Mouse (Mus musculus): ENCODE measurements around the gene Krtap19-2. TPM values are rescaled to one million over a fixed set of nuclear protein-coding genes. Genes with fewer than 3 reads are reported as not detected.

Gene Krtap19-2
- total and polyA plus RNA-seq, 3 experiments: not detected

GRCm38 (mm10) chr16:88884989-88885388 is 10.9 kb upstream of the Krtap19-2 start, which contains the start of gene Krtap19-4:
TSS of gene Krtap19-4 (minus strand) at chr16:88885089.
- Histone ChIP-seq H3K27ac (ENCODE audit: control insufficient read depth, low read depth, low read length) (no peak within 1 kb of the TSS), H3K4me3 (ENCODE audit: control insufficient read depth in 1 of 2, insufficient read depth in 1 of 2, low read depth in 2 of 2, low read length in 2 of 2) (no peak within 1 kb of the TSS), H3K36me3 (ENCODE audit: control insufficient read depth in 1 of 2, insufficient read depth in 2 of 2, low read length in 2 of 2) (no peaks in the 10 kb centered on the region), H3K27me3 (ENCODE audit: control insufficient read depth in 1 of 2, insufficient read depth in 2 of 2, low read length in 2 of 2) (no peaks in the 10 kb centered on the region), H3K9ac (ENCODE audit: control insufficient read depth, low read depth, low read length, poor library complexity, severe bottlenecking) (no peak within 1 kb of the TSS), H3K9me3 (replicated peaks; ENCODE audit: insufficient read depth, low read length) (no peaks in the 10 kb centered on the region), H3K4me1 (ENCODE audit: control insufficient read depth in 1 of 2, insufficient read depth in 2 of 2, low read length in 2 of 2) (no peaks in the 10 kb centered on the region), H3K79me2 (ENCODE audit: control insufficient read depth, insufficient read depth, low read length, poor library complexity) (no peaks in the 10 kb centered on the region)
- no peak for DNase-seq (ENCODE audit: low read depth, low spot score)
- TF ChIP-seq CTCF (IDR thresholded peaks at IDR 0.05 in 2 of 3, conservative IDR thresholded peaks at IDR 0.05 in 1 of 3; ENCODE audit: control insufficient read depth in 1 of 3, insufficient read depth in 1 of 3, low read depth in 2 of 3, low read length in 3 of 3, poor library complexity in 1 of 3, severe bottlenecking in 1 of 3) (no peak), GATA1 (IDR thresholded peaks at IDR 0.05; ENCODE audit: low read depth, low read length) (no peak), USF2 (IDR thresholded peaks at IDR 0.05; ENCODE audit: borderline replicate concordance in 1 of 2, insufficient read depth in 1 of 2, low read depth in 1 of 2, low read length in 2 of 2) (no peak), HCFC1 (IDR thresholded peaks at IDR 0.05; ENCODE audit: low read depth, low read length) (no peak), JUND (IDR thresholded peaks at IDR 0.05; ENCODE audit: low read depth, low read length) (no peak), POLR2AphosphoS2 (IDR thresholded peaks at IDR 0.05; ENCODE audit: low read length) (no peak), NRF1 (IDR thresholded peaks at IDR 0.05; ENCODE audit: insufficient read depth, low read depth, low read length, poor library complexity, severe bottlenecking) (no peak), MAZ (IDR thresholded peaks at IDR 0.05; ENCODE audit: low read depth, low read length) (no peak), KAT2A (conservative IDR thresholded peaks at IDR 0.05; ENCODE audit: low read depth, low read length) (no peak), UBTF (IDR thresholded peaks at IDR 0.05; ENCODE audit: borderline replicate concordance, insufficient read depth, low read depth, low read length) (no peak), ZKSCAN1 (IDR thresholded peaks at IDR 0.05; ENCODE audit: low read depth, low read length) (no peak), MEF2A (IDR thresholded peaks at IDR 0.05; ENCODE audit: extremely low read depth, insufficient replicate concordance, low read depth, low read length, poor library complexity, severe bottlenecking) (no peak), BHLHE40 (IDR thresholded peaks at IDR 0.05; ENCODE audit: borderline replicate concordance, low read depth, low read length) (no peak), SMC3 (IDR thresholded peaks at IDR 0.05; ENCODE audit: low read depth, low read length) (no peak), MXI1 (IDR thresholded peaks at IDR 0.05; ENCODE audit: low read depth, low read length) (no peak), ZC3H11A (IDR thresholded peaks at IDR 0.05; ENCODE audit: low read depth, low read length) (no peak), SIN3A (IDR thresholded peaks at IDR 0.05; ENCODE audit: low read length) (no peak), TBP (IDR thresholded peaks at IDR 0.05; ENCODE audit: low read depth, low read length) (no peak), TAL1 (IDR thresholded peaks at IDR 0.05; ENCODE audit: low read length) (no peak), RAD21 (IDR thresholded peaks at IDR 0.05; ENCODE audit: low read depth, low read length) (no peak)

GRCm38 (mm10) chr16:88877938-88878337 is 3.9 kb upstream of the Krtap19-2 start, which contains the start of gene Krtap19-3:
TSS of gene Krtap19-3 (minus strand) at chr16:88878038.
- no peak within 1 kb of the TSS for H3K27ac ChIP-seq (ENCODE audit: control insufficient read depth, low read depth, low read length)
- TF ChIP-seq TAL1 (IDR thresholded peaks at IDR 0.05; ENCODE audit: low read length): no peak
- TF ChIP-seq GABPA (IDR thresholded peaks at IDR 0.05; ENCODE audit: low read depth, low read length): no peak
- no peak for TF ChIP-seq CHD2 (IDR thresholded peaks at IDR 0.05; ENCODE audit: low read length)
- TF ChIP-seq HCFC1 (IDR thresholded peaks at IDR 0.05; ENCODE audit: low read depth, low read length): no peak
- TF ChIP-seq RAD21 (IDR thresholded peaks at IDR 0.05; ENCODE audit: low read depth, low read length): no peak
- no peak for TF ChIP-seq NRF1 (IDR thresholded peaks at IDR 0.05; ENCODE audit: insufficient read depth, low read depth, low read length, poor library complexity, severe bottlenecking)
- no peak for TF ChIP-seq E2F4 (IDR thresholded peaks at IDR 0.05; ENCODE audit: borderline replicate concordance, low read depth, low read length)
- no peak for TF ChIP-seq ZMIZ1 (IDR thresholded peaks at IDR 0.05; ENCODE audit: low read depth, low read length)
- TF ChIP-seq POLR2A (IDR thresholded peaks at IDR 0.05; ENCODE audit: control insufficient read depth in 1 of 2, insufficient read depth in 1 of 2, low read depth in 1 of 2, low read length in 2 of 2, poor library complexity in 1 of 2): no peak
- no peak for TF ChIP-seq CHD1 (IDR thresholded peaks at IDR 0.05; ENCODE audit: low read depth, low read length)
- TF ChIP-seq ZC3H11A (IDR thresholded peaks at IDR 0.05; ENCODE audit: low read depth, low read length): no peak
- no peak for TF ChIP-seq MYC (IDR thresholded peaks at IDR 0.05; ENCODE audit: low read depth, low read length)
- no peak for TF ChIP-seq RCOR1 (IDR thresholded peaks at IDR 0.05; ENCODE audit: low read depth, low read length)
- TF ChIP-seq ZNF384 (IDR thresholded peaks at IDR 0.05; ENCODE audit: low read depth, low read length): no peak
- TF ChIP-seq USF1 (IDR thresholded peaks at IDR 0.05; ENCODE audit: low read depth, low read length): no peak
- H3K4me3 ChIP-seq (ENCODE audit: control insufficient read depth in 1 of 2, insufficient read depth in 1 of 2, low read depth in 2 of 2, low read length in 2 of 2): no peak within 1 kb of the TSS
- no peaks in the 10 kb centered on the region for H3K79me2 ChIP-seq (ENCODE audit: control insufficient read depth, insufficient read depth, low read length, poor library complexity)
- DNase-seq (ENCODE audit: low read depth, low spot score): no peak
- no peaks in the 10 kb centered on the region for H3K9me3 ChIP-seq (replicated peaks; ENCODE audit: insufficient read depth, low read length)
- H3K9ac ChIP-seq (ENCODE audit: control insufficient read depth, low read depth, low read length, poor library complexity, severe bottlenecking): no peak within 1 kb of the TSS
- H3K4me1 ChIP-seq (ENCODE audit: control insufficient read depth in 1 of 2, insufficient read depth in 2 of 2, low read length in 2 of 2): no peaks in the 10 kb centered on the region
- no peaks in the 10 kb centered on the region for H3K36me3 ChIP-seq (ENCODE audit: control insufficient read depth in 1 of 2, insufficient read depth in 2 of 2, low read length in 2 of 2)
- H3K27me3 ChIP-seq (ENCODE audit: control insufficient read depth in 1 of 2, insufficient read depth in 2 of 2, low read length in 2 of 2): no peaks in the 10 kb centered on the region
